Mouse (Mus musculus) kidney, adult 2 months (tissue): ENCODE measurements at regions not wholly inside any gene's neighbourhood (a gene's known extent, or its start where the extent isn't known, plus 50 kb on each side); places are given as distances from the start of the nearest gene placed in this dataset.

ENCODE experiments used
- CTCF ChIP-seq: fragments of 200-500 bp; conservative IDR thresholded peaks from 2 replicates; pipeline ENCODE4 v1.5.1; 2011; ENCODE audit warnings: low read depth, mild to moderate bottlenecking, control low read depth, low read length, moderate library complexity, mixed read lengths; ENCODE audit not compliant: insufficient read depth, insufficient read length
- POLR2A ChIP-seq: fragments of 200-500 bp; IDR thresholded peaks from one replicate; pipeline ENCODE4 v1.6.1; 2011; ENCODE audit warnings: low read depth, low read length, control low read depth

- TF ChIP-seq CTCF (no peak), POLR2A (no peak)
These were observed 61.4 kb upstream of the Sox9 start for GRCm38 (mm10) chr11:112720652-112721051.
